Mouse (Mus musculus) limb, embryonic 14.5 days (tissue): ENCODE data around the gene Esrrg. TPM values are rescaled to one million over a fixed set of nuclear protein-coding genes. Genes with fewer than 3 reads are reported as not detected.

Experiments used
- ATAC-seq: fragments of 200-750 bp; cut with Nextera tagmentation; 2 replicates; pipeline ENCODE4 v1.8.0; 2017; ENCODE audit warnings: low read depth, moderate number of reproducible peaks, moderate TSS enrichment; ENCODE audit not compliant: low FRiP score
- DNase-seq: peaks from one replicate; pipeline ENCODE4 v3.0.0-alpha.2; 2015; ENCODE audit warnings: low spot score
- H3K27ac ChIP-seq: fragments of 300-500 bp; sonication (generic); replicated peaks from 2 replicates; pipeline ENCODE4 v1.5.1; 2014; ENCODE audit warnings: low read depth, mild to moderate bottlenecking, low read length, moderate library complexity, mixed read lengths
- H3K27me3 ChIP-seq: fragments of 300-500 bp; sonication (generic); 2 replicates; pipeline ENCODE4 v1.6.1; 2014; ENCODE audit warnings: low read length, mixed read lengths; ENCODE audit not compliant: control insufficient read depth, insufficient read depth
- H3K36me3 ChIP-seq: fragments of 300-500 bp; sonication (generic); 2 replicates; pipeline ENCODE4 v1.6.1; 2014; ENCODE audit warnings: mild to moderate bottlenecking, low read length, moderate library complexity, mixed read lengths; ENCODE audit not compliant: control insufficient read depth, insufficient read depth
- H3K4me1 ChIP-seq: fragments of 300-500 bp; sonication (generic); 2 replicates; pipeline ENCODE4 v1.6.1; 2014; ENCODE audit warnings: antibody characterized with exemption, low read length, mixed read lengths; ENCODE audit not compliant: control insufficient read depth, insufficient read depth
- H3K4me2 ChIP-seq: fragments of 300-500 bp; sonication (generic); replicated peaks from 2 replicates; pipeline ENCODE4 v1.6.1; 2014; ENCODE audit warnings: low read depth, mild to moderate bottlenecking, low read length, moderate library complexity; ENCODE audit not compliant: severe bottlenecking
- H3K4me3 ChIP-seq: fragments of 300-500 bp; sonication (generic); replicated peaks from 2 replicates; pipeline ENCODE4 v1.5.1; 2014; ENCODE audit warnings: low read length
- H3K9ac ChIP-seq: fragments of 300-500 bp; sonication (generic); 2 replicates; pipeline ENCODE4 v1.6.1; 2014; ENCODE audit warnings: mild to moderate bottlenecking, low read depth, low read length, moderate library complexity; ENCODE audit not compliant: severe bottlenecking
- H3K9me3 ChIP-seq: fragments of 300-500 bp; sonication (generic); 2 replicates; pipeline ENCODE4 v1.6.1; 2016; ENCODE audit warnings: low read length; ENCODE audit not compliant: control insufficient read depth
- POLR2A ChIP-seq: fragments of 200-500 bp; IDR thresholded peaks from 2 replicates; pipeline ENCODE4 v1.8.0; 2012; ENCODE audit warnings: inconsistent platforms, mild to moderate bottlenecking, moderate library complexity, borderline replicate concordance; ENCODE audit not compliant: insufficient read depth, insufficient read length; ENCODE audit errors: extremely low read depth
- WGBS: fragments of 180-500 bp; shearing (Covaris S2); extraction: QIAGEN DNeasy Blood & Tissue Kit; methylation state at CpG from one replicate; pipeline ENCODE4 v1.1.7; 2014; 5-methylcytosine and 5-hydroxymethylcytosine counted together
- polyA plus RNA-seq, 2 experiments: library from polyadenylated mRNA; depleted of rRNA in 1 of 2; stranded (reverse) in 1 of 2; unstranded in 1 of 2; fragments of >200 nt; fragmentation: Nextera tagmentation in 1 of 2; extraction: Ambion mirVana in 1 of 2; gene quantifications; 2 replicates each; pipeline versions ENCODE4 v1.2.1 to v1.2.3; 2012 to 2014

The Esrrg gene
- polyA plus RNA-seq, 2 experiments = 1.1 to 1.5 TPM

GRCm38 (mm10) chr1:187997584-187998338 is 389.2 kb downstream of the Esrrg start:
- Histone ChIP-seq H3K9me3 (no peaks in the 10 kb centered on the region), H3K4me2 (peak overlapping the region; percentile 68), H3K36me3 (no peaks in the 10 kb centered on the region), H3K27me3 (peaks cover 7% of the 10 kb centered on the region), H3K9ac (no peak overlapping the region), H3K4me3 (peak overlapping the region; percentile 42), H3K27ac (no peak overlapping the region), H3K4me1 (0 out of 2 replicates have a peak, but pooled peaks cover 6% of the 10 kb centered on the region)
- WGBS = under 1% methylated on average over 39 of the region's 39 CpGs
- DNase-seq (peak; percentile 79), ATAC-seq (peak; percentile 89)
- no peak for TF ChIP-seq POLR2A

GRCm38 (mm10) chr1:187999121-187999520 is 390.5 kb downstream of the Esrrg start:
- Histone ChIP-seq H3K4me2 (no peak overlapping the region), H3K36me3 (no peaks in the 10 kb centered on the region), H3K4me1 (0 out of 2 replicates have a peak, but pooled peaks cover 6% of the 10 kb centered on the region), H3K4me3 (no peak overlapping the region), H3K27ac (no peak overlapping the region), H3K9ac (no peak overlapping the region), H3K9me3 (no peaks in the 10 kb centered on the region), H3K27me3 (peaks cover 7% of the 10 kb centered on the region)
- DNase-seq = no peak
- ATAC-seq = no peak
- 77% methylated on average over 4 of the region's 4 CpGs for WGBS
- TF ChIP-seq POLR2A = no peak

- H3K27me3 ChIP-seq = peaks cover 7% of the 10 kb centered on the region
- no peak overlapping the region for H3K27ac ChIP-seq
- WGBS = 58% methylated on average over 8 of the region's 8 CpGs
- no peaks in the 10 kb centered on the region for H3K36me3 ChIP-seq
- H3K4me1 ChIP-seq = 0 out of 2 replicates have a peak, but pooled peaks cover 6% of the 10 kb centered on the region
- no peak overlapping the region for H3K9ac ChIP-seq
- no peak for ATAC-seq
- TF ChIP-seq POLR2A = no peak
- no peak for DNase-seq
- no peak overlapping the region for H3K4me2 ChIP-seq
- H3K9me3 ChIP-seq = no peaks in the 10 kb centered on the region
- no peak overlapping the region for H3K4me3 ChIP-seq
Measured at GRCm38 (mm10) chr1:188000189-188000588, 391.6 kb downstream of the Esrrg start.

GRCm38 (mm10) chr1:188006820-188007491 is 398.4 kb downstream of the Esrrg start:
- WGBS = 68% methylated on average over 13 of the region's 13 CpGs
- Histone ChIP-seq H3K36me3 (no peaks in the 10 kb centered on the region), H3K27ac (no peak overlapping the region), H3K9ac (no peak overlapping the region), H3K27me3 (peaks cover 10% of the 10 kb centered on the region; the same call in 1 of the 2 replicates), H3K4me2 (no peak overlapping the region), H3K4me1 (no peaks in the 10 kb centered on the region), H3K9me3 (no peaks in the 10 kb centered on the region), H3K4me3 (no peak overlapping the region)
- ATAC-seq (no peak), DNase-seq (no peak)
- no peak for TF ChIP-seq POLR2A

- WGBS = 56% methylated on average over 13 of the region's 13 CpGs
- ATAC-seq (no peak), DNase-seq (no peak)
- H3K4me2 ChIP-seq = no peak overlapping the region
- H3K9me3 ChIP-seq = no peaks in the 10 kb centered on the region
- no peaks in the 10 kb centered on the region for H3K4me1 ChIP-seq
- H3K4me3 ChIP-seq = no peak overlapping the region
- no peaks in the 10 kb centered on the region for H3K36me3 ChIP-seq
- no peak for TF ChIP-seq POLR2A
- H3K27ac ChIP-seq = no peak overlapping the region
- H3K27me3 ChIP-seq = peaks cover 10% of the 10 kb centered on the region; the same call in 1 of the 2 replicates
- no peak overlapping the region for H3K9ac ChIP-seq
Measured at GRCm38 (mm10) chr1:188008476-188008875, 399.9 kb downstream of the Esrrg start.
